Mouse (Mus musculus) liver, adult 2 months (tissue): ENCODE measurements at regions not wholly inside any gene's neighbourhood (a gene's known extent, or its start where the extent isn't known, plus 50 kb on each side); places are given as distances from the start of the nearest gene placed in this dataset.
"Not testable (repeated sequence)": the region's sequence is repeated elsewhere in the genome, so short reads cannot be mapped to it uniquely, and the experiment has no call there.

Source experiments
- DNase-seq: peaks from one replicate; pipeline ENCODE4 v3.0.0-alpha.2; 2011; ENCODE audit warnings: low read depth, low spot score; ENCODE audit errors: extremely low read depth
- H3K27ac ChIP-seq: fragments of 200-500 bp; replicated peaks from 2 replicates; pipeline ENCODE4 v1.5.1; 2012; ENCODE audit warnings: low read depth, mild to moderate bottlenecking, control low read depth, inconsistent platforms, low read length; ENCODE audit not compliant: insufficient read depth
- H3K27me3 ChIP-seq: fragments of 200-500 bp; 2 replicates; pipeline ENCODE4 v1.6.1; 2012; ENCODE audit warnings: mild to moderate bottlenecking, moderate library complexity, low read length, inconsistent platforms; ENCODE audit not compliant: control insufficient read depth, insufficient read depth
- H3K36me3 ChIP-seq: fragments of 200-500 bp; 2 replicates; pipeline ENCODE4 v1.6.1; 2012; ENCODE audit warnings: low read length, inconsistent platforms; ENCODE audit not compliant: control insufficient read depth, insufficient read depth
- H3K4me1 ChIP-seq: fragments of 200-500 bp; 2 replicates; pipeline ENCODE4 v1.6.1; 2011; ENCODE audit warnings: low read length; ENCODE audit not compliant: control insufficient read depth, insufficient read depth
- H3K4me3 ChIP-seq: fragments of 200-500 bp; 2 replicates; pipeline ENCODE4 v1.5.1; 2011; ENCODE audit warnings: low read depth, mild to moderate bottlenecking, control low read depth, low read length, moderate library complexity; ENCODE audit not compliant: insufficient read depth
- H3K79me2 ChIP-seq: fragments of 200-500 bp; 2 replicates; pipeline ENCODE4 v1.6.1; 2012; ENCODE audit warnings: inconsistent platforms, mild to moderate bottlenecking, low read length, moderate library complexity; ENCODE audit not compliant: control insufficient read depth, insufficient read depth
- H3K9ac ChIP-seq: fragments of 200-500 bp; 2 replicates; pipeline ENCODE4 v1.6.1; 2012; ENCODE audit warnings: low read depth, mild to moderate bottlenecking, control low read depth, inconsistent platforms, low read length
- CTCF ChIP-seq: fragments of 200-500 bp; IDR thresholded peaks from 2 replicates; pipeline ENCODE4 v1.5.1; 2011; ENCODE audit warnings: low read depth, low read length, control low read depth
- POLR2A ChIP-seq: fragments of 200-500 bp; IDR thresholded peaks from 2 replicates; pipeline ENCODE4 v1.6.1; 2011; ENCODE audit warnings: low read length, control low read depth; ENCODE audit not compliant: insufficient read depth; ENCODE audit errors: extremely low read depth
- WGBS: fragments of 180-500 bp; shearing (Covaris S2); methylation state at CpG from one replicate; pipeline ENCODE4 v1.1.7; 2018; 5-methylcytosine and 5-hydroxymethylcytosine counted together

GRCm38 (mm10) chr2:171920960-171921359 is 122.3 kb downstream of the Cbln4 start:
- TF ChIP-seq POLR2A: no peak
- TF ChIP-seq CTCF: no peak
- H3K27ac ChIP-seq: no peak overlapping the region
- no peaks in the 10 kb centered on the region for H3K4me1 ChIP-seq
- no peaks in the 10 kb centered on the region for H3K36me3 ChIP-seq
- 0 out of 2 replicates have a peak, but pooled peaks cover 3% of the 10 kb centered on the region for H3K27me3 ChIP-seq
- H3K9ac ChIP-seq: no peak overlapping the region
- no peak for DNase-seq
- H3K79me2 ChIP-seq: no peaks in the 10 kb centered on the region
- 83% methylated on average over 5 of the region's 5 CpGs for WGBS
- H3K4me3 ChIP-seq: no peak overlapping the region

GRCm38 (mm10) chr2:171887306-171887705 is 156.0 kb downstream of the Cbln4 start:
- Histone ChIP-seq H3K27ac (no peak overlapping the region), H3K4me1 (no peaks in the 10 kb centered on the region), H3K27me3 (no peaks in the 10 kb centered on the region), H3K4me3 (no peak overlapping the region), H3K79me2 (no peaks in the 10 kb centered on the region), H3K36me3 (no peaks in the 10 kb centered on the region), H3K9ac (no peak overlapping the region)
- TF ChIP-seq POLR2A: no peak
- TF ChIP-seq CTCF: no peak
- WGBS: 83% methylated on average over 3 of the region's 3 CpGs
- no peak for DNase-seq

DNA sequence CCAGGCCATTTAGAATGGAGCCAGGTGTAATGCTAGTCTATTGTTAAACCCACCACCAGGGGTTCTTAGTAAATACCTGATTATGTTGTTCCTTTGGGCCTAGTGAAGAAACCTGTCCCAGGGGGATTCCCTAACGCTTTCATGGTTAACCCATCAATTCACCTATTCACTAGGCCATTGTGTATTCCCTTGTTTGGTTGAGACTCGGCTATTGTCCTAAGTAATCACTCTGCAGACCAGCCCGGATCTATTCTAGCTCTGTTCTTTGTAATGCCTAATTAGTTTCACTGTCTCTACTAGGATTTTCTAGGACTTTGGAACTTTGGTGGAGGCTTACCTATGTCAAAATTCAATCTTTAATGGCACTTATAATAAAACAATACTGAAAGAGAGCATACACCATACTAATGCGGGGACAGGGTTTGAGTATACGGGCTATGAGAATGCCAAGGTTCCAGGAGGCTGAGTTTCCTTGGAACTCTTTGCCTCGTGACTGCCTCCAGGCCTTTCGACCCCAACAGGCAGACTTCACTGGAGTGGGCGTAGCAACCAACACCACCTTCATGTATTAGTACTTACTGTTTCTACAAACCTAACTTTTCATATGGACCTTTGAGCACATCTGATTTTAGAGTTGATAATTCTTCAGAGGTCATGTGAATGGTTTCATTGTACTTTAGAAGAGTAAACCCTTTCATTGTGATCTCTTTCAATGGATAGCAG is 163.9 kb downstream of the Cbln4 start:
- H3K4me1 ChIP-seq, DNase-seq, H3K27ac ChIP-seq, H3K79me2 ChIP-seq, H3K9ac ChIP-seq, H3K4me3 ChIP-seq, H3K27me3 ChIP-seq, H3K36me3 ChIP-seq: not testable (repeated sequence)
- WGBS: 77% methylated on average over 8 of the region's 8 CpGs

GRCm38 (mm10) chr2:171867550-171867949 is 175.7 kb downstream of the Cbln4 start:
- no peak overlapping the region for H3K9ac ChIP-seq
- DNase-seq: no peak
- H3K27ac ChIP-seq: no peak overlapping the region
- H3K79me2 ChIP-seq: no peaks in the 10 kb centered on the region
- no peaks in the 10 kb centered on the region for H3K36me3 ChIP-seq
- H3K4me1 ChIP-seq: no peaks in the 10 kb centered on the region
- H3K4me3 ChIP-seq: no peak overlapping the region
- 86% methylated on average over 3 of the region's 3 CpGs for WGBS
- no peak for TF ChIP-seq POLR2A
- TF ChIP-seq CTCF: no peak
- no peaks in the 10 kb centered on the region for H3K27me3 ChIP-seq

DNA sequence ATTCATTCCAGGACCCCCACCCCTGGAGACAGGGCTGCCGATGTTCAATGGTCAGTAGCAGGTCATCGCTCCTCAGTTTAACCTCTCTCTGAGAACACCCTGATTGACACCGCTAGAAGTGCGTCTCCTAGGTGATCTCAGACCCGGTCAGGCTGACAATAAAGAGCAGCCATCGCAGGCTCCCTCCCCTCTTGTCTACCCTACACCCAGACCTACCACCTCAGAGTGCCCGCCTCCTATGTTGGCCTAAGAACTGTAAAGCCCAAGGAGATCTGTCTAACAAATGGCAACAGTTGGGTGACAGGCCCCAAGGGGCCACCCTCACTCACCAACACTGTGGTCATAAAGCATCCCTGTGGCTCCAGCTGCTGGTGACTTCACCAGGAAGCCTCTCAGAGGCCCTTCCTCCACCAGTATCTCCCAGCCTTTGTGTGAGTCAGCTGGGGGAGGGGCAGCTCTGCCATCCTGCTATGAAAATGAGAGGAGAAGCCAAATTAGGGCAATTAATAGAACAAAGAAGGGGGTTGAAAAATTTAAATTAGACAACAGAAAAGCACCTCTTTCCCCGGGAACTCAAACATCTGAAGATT is 178.8 kb downstream of the Cbln4 start:
- Histone ChIP-seq H3K4me3 (no peak overlapping the region), H3K9ac (no peak overlapping the region), H3K79me2 (no peaks in the 10 kb centered on the region), H3K4me1 (no peaks in the 10 kb centered on the region), H3K36me3 (no peaks in the 10 kb centered on the region), H3K27ac (no peak overlapping the region), H3K27me3 (no peaks in the 10 kb centered on the region)
- TF ChIP-seq CTCF: no peak
- no peak for TF ChIP-seq POLR2A
- WGBS: 92% methylated on average over 8 of the region's 8 CpGs
- DNase-seq: no peak

- 75% methylated on average over 2 of the region's 2 CpGs for WGBS
- TF ChIP-seq POLR2A (no peak), CTCF (no peak)
- H3K36me3 ChIP-seq: no peaks in the 10 kb centered on the region
- H3K27ac ChIP-seq: no peak overlapping the region
- no peaks in the 10 kb centered on the region for H3K79me2 ChIP-seq
- H3K9ac ChIP-seq: no peak overlapping the region
- DNase-seq: no peak
- no peak overlapping the region for H3K4me3 ChIP-seq
- H3K4me1 ChIP-seq: no peaks in the 10 kb centered on the region
- no peaks in the 10 kb centered on the region for H3K27me3 ChIP-seq
These were observed 180.6 kb downstream of the Cbln4 start for GRCm38 (mm10) chr2:171862626-171863025.
